Mouse (Mus musculus) thymus, adult 2 months (tissue): Measurements from ENCODE around the gene Stox2.

Experiments used
- CTCF ChIP-seq: fragments of 200-500 bp; IDR thresholded peaks from 2 replicates; pipeline ENCODE4 v1.5.1; 2012; ENCODE audit warnings: mild to moderate bottlenecking, control low read depth, low read length, moderate library complexity, borderline replicate concordance; ENCODE audit not compliant: control insufficient read depth, poor library complexity, insufficient read depth; ENCODE audit errors: extremely low read depth
- POLR2A ChIP-seq: fragments of 200-500 bp; IDR thresholded peaks from 2 replicates; pipeline ENCODE4 v1.6.1; 2012; ENCODE audit warnings: mild to moderate bottlenecking, low read length, control low read depth, moderate library complexity; ENCODE audit not compliant: control insufficient read depth, poor library complexity, insufficient read depth; ENCODE audit errors: extremely low read depth

- TF ChIP-seq CTCF: no peak
- TF ChIP-seq POLR2A: no peak
These were observed 75.1 kb downstream of the Stox2 start for GRCm38 (mm10) chr8:47371081-47371480.
